Mouse (Mus musculus): Measurements from ENCODE around the gene Mlxip. TPM values are rescaled to one million over a fixed set of nuclear protein-coding genes. Genes with fewer than 3 reads are reported as not detected.

Mlxip gene
- polyA plus RNA-seq, 1 experiment from 2014 or later = 29.1 TPM

DNA sequence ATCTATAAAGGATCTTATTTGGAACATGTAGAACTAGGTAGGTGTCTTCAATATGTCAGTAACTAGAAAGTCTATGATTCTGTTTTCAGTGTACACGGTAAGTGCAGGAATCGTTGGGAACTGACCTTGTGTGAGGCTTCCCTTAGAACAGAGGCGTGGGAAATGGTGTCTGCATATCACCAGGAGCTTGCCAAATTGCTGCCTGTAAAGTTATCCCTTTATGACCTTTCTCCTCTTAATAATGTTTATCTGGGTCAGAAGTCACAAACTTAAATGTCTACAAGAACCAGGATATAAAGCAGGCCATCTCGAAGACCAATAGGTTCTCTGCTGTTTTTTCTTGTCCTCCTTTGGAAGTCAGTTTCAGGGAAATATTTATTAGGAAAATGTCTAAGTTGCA, 17.6 kb downstream of the Mlxip start:
- Histone ChIP-seq H3K4me1 (replicated peaks; ENCODE audit: control insufficient read depth, insufficient read depth, low read length) (0 out of 2 replicates have a peak, but pooled peaks cover 9% of the 10 kb centered on the region), H3K27me3 (replicated peaks; ENCODE audit: control insufficient read depth, insufficient read depth, low read length) (no peaks in the 10 kb centered on the region), H3K4me3 (ENCODE audit: low read depth, low read length) (no peak overlapping the region)

GRCm38 (mm10) chr5:123413866-123414363, 19.3 kb downstream of the Mlxip start:
- WGBS = 82% methylated on average over 2 of the region's 2 CpGs
- H3K9me3 ChIP-seq (ENCODE audit: control insufficient read depth, low read length) = peaks cover 5% of the 10 kb centered on the region; the same call in 1 of the 2 replicates
- ATAC-seq (replicated peaks; ENCODE audit: low FRiP score, low TSS enrichment, low read depth) = no peak
- H3K27ac ChIP-seq (ENCODE audit: low read depth) = no peak overlapping the region
- H3K4me1 ChIP-seq (replicated peaks; ENCODE audit: control insufficient read depth, insufficient read depth, low read length) = 0 out of 2 replicates have a peak, but pooled peaks cover 9% of the 10 kb centered on the region
- no peaks in the 10 kb centered on the region for H3K27me3 ChIP-seq (replicated peaks; ENCODE audit: control insufficient read depth, insufficient read depth, low read length)
- H3K9ac ChIP-seq (ENCODE audit: low read length) = no peak overlapping the region
- no peak overlapping the region for H3K4me2 ChIP-seq (ENCODE audit: low read length)
- DNase-seq (ENCODE audit: low spot score) = no peak
- H3K4me3 ChIP-seq (ENCODE audit: low read depth, low read length) = no peak overlapping the region
- no peaks in the 10 kb centered on the region; the same call in 1 of the 2 replicates for H3K36me3 ChIP-seq (ENCODE audit: control insufficient read depth, insufficient read depth, low read length)

More for the DNA sequence above, 17.6 kb downstream of the Mlxip start:
- Histone ChIP-seq H3K36me3 (ENCODE audit: control insufficient read depth, insufficient read depth, low read length) (no peaks in the 10 kb centered on the region; the same call in 1 of the 2 replicates), H3K9ac (ENCODE audit: low read length) (no peak overlapping the region), H3K27ac (ENCODE audit: low read depth) (no peak overlapping the region), H3K9me3 (ENCODE audit: control insufficient read depth, low read length) (peaks cover 5% of the 10 kb centered on the region; the same call in 1 of the 2 replicates), H3K4me2 (ENCODE audit: low read length) (no peak overlapping the region)
- ATAC-seq (replicated peaks; ENCODE audit: low FRiP score, low TSS enrichment, low read depth) (no peak), DNase-seq (ENCODE audit: low spot score) (no peak)
- WGBS = 29% methylated on average over 4 of the region's 4 CpGs

DNA sequence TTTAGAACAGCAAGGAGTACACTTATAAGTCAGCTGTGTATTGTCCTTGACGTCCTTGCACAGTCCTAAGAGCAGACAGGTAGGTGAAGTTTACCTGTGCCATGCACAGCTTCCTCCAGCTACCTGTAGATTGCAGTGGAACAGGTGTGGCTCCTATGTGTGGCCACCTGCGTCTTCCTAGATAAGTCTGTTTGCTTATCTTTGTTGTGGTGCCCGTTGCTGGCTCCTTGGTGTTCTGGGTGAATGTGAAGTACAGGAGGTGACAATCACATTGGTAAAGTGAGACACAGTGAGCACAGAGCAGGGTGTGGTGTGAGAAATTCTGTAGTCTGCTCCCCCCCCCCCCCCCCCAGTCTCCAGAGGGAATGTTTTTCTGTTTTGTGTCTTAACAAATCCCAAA, 21.6 kb downstream of the Mlxip start:
- Histone ChIP-seq H3K4me3 (ENCODE audit: low read depth, low read length) (no peak overlapping the region), H3K4me1 (replicated peaks; ENCODE audit: control insufficient read depth, insufficient read depth, low read length) (0 out of 2 replicates have a peak, but pooled peaks cover 9% of the 10 kb centered on the region), H3K9ac (ENCODE audit: low read length) (no peak overlapping the region), H3K27me3 (replicated peaks; ENCODE audit: control insufficient read depth, insufficient read depth, low read length) (no peaks in the 10 kb centered on the region), H3K9me3 (ENCODE audit: control insufficient read depth, low read length) (no peaks in the 10 kb centered on the region), H3K4me2 (ENCODE audit: low read length) (no peak overlapping the region), H3K36me3 (ENCODE audit: control insufficient read depth, insufficient read depth, low read length) (no peaks in the 10 kb centered on the region), H3K27ac (ENCODE audit: low read depth) (no peak overlapping the region)
- 68% methylated on average over 3 of the region's 3 CpGs for WGBS
- no peak for ATAC-seq (replicated peaks; ENCODE audit: low FRiP score, low TSS enrichment, low read depth)
- DNase-seq (ENCODE audit: low spot score) = no peak

DNA sequence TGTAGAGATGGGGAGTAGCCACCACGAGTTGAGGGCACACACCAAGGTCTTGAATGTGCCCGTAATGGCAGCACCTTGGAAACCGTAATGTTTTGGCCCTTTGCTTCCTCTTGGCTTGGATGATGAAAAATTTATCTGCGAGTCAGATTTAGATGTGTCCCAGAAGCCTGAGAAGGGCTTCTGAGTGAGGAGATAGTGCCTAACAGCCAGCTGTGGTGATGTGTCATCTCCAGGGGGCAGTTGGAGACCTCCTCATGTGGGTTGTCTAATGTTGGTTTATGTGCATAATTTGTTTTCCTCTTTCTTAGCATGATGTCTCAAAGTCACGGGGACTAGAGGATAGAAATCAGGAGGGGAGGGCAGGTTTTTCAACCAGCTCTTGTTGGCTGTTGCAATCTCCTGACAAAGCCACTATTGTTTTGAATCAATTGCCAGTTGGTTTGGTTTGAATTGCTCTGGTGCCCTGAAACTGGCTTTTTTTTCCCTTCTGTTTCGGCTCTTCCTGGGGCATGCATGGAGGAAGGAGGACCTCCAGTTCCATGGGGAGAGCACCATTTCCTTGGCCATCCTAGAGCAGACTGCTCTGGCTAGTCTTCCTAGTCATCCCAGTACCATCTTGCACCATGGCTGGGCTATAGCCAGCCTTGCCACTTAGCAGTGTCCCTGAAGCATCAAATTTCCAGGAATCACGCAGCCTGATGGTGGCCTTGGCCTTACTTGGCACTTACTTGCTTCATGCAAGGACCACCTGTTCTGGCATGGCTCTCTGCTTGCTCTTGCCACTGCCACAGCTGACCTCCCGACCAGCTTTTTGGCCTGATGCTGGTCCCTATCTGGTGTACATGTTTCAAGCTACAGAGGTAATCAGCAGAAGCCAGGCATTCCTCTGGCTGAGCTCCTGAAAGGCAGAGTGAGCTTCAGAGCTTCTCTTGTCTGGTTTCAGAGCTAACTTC, 22.2 kb downstream of the Mlxip start:
- H3K27me3 ChIP-seq (replicated peaks; ENCODE audit: control insufficient read depth, insufficient read depth, low read length) = no peaks in the 10 kb centered on the region
- H3K9me3 ChIP-seq (ENCODE audit: control insufficient read depth, low read length) = no peaks in the 10 kb centered on the region
- WGBS = 74% methylated on average over 8 of the region's 8 CpGs
- H3K9ac ChIP-seq (ENCODE audit: low read length) = no peak overlapping the region
- no peak overlapping the region for H3K27ac ChIP-seq (ENCODE audit: low read depth)
- H3K4me2 ChIP-seq (ENCODE audit: low read length) = no peak overlapping the region
- H3K4me3 ChIP-seq (ENCODE audit: low read depth, low read length) = no peak overlapping the region
- H3K36me3 ChIP-seq (ENCODE audit: control insufficient read depth, insufficient read depth, low read length) = no peaks in the 10 kb centered on the region
- no peak for ATAC-seq (replicated peaks; ENCODE audit: low FRiP score, low TSS enrichment, low read depth)
- 0 out of 2 replicates have a peak, but pooled peaks cover 9% of the 10 kb centered on the region for H3K4me1 ChIP-seq (replicated peaks; ENCODE audit: control insufficient read depth, insufficient read depth, low read length)
- no peak for DNase-seq (ENCODE audit: low spot score)

GRCm38 (mm10) chr5:123423885-123424284, 29.3 kb downstream of the Mlxip start:
- WGBS = 56% methylated on average over 2 of the region's 2 CpGs
- Histone ChIP-seq H3K27ac (ENCODE audit: low read depth) (no peak overlapping the region), H3K9ac (ENCODE audit: low read length) (no peak overlapping the region), H3K36me3 (ENCODE audit: control insufficient read depth, insufficient read depth, low read length) (no peaks in the 10 kb centered on the region), H3K27me3 (replicated peaks; ENCODE audit: control insufficient read depth, insufficient read depth, low read length) (no peaks in the 10 kb centered on the region), H3K4me2 (ENCODE audit: low read length) (no peak overlapping the region), H3K9me3 (ENCODE audit: control insufficient read depth, low read length) (no peaks in the 10 kb centered on the region), H3K4me3 (ENCODE audit: low read depth, low read length) (no peak overlapping the region), H3K4me1 (replicated peaks; ENCODE audit: control insufficient read depth, insufficient read depth, low read length) (no peaks in the 10 kb centered on the region)
- no peak for ATAC-seq (replicated peaks; ENCODE audit: low FRiP score, low TSS enrichment, low read depth)
- no peak for DNase-seq (ENCODE audit: low spot score)

DNA sequence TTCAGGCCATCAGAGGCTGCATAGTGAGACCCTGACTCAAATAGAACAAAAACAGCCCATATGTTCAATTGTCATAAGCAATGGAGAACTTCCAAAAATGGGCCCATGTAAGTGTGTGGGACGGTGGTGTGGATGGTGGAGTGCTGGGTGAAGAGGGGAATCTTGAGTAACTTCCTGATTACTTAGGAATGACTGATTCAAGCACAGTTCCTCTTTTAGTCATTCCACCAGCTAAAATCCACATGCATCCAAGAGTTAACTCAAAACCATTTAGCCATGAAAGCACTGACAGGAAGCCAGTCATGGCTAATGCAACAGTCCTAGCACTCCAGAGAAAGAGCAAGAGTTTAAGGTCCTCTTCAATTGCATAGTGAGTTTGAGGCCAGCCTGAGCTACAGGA, 33.0 kb downstream of the Mlxip start:
- Histone ChIP-seq H3K4me3 (ENCODE audit: low read depth, low read length) (no peak overlapping the region), H3K27ac (ENCODE audit: low read depth) (no peak overlapping the region), H3K9ac (ENCODE audit: low read length) (no peak overlapping the region), H3K9me3 (ENCODE audit: control insufficient read depth, low read length) (no peaks in the 10 kb centered on the region), H3K27me3 (replicated peaks; ENCODE audit: control insufficient read depth, insufficient read depth, low read length) (no peaks in the 10 kb centered on the region), H3K4me2 (ENCODE audit: low read length) (no peak overlapping the region), H3K4me1 (replicated peaks; ENCODE audit: control insufficient read depth, insufficient read depth, low read length) (no peaks in the 10 kb centered on the region; the same call in 1 of the 2 replicates), H3K36me3 (ENCODE audit: control insufficient read depth, insufficient read depth, low read length) (no peaks in the 10 kb centered on the region)
- ATAC-seq (replicated peaks; ENCODE audit: low FRiP score, low TSS enrichment, low read depth) = no peak
- DNase-seq (ENCODE audit: low spot score) = no peak
- WGBS = 87% methylated on average over 1 of the region's 1 CpGs

DNA sequence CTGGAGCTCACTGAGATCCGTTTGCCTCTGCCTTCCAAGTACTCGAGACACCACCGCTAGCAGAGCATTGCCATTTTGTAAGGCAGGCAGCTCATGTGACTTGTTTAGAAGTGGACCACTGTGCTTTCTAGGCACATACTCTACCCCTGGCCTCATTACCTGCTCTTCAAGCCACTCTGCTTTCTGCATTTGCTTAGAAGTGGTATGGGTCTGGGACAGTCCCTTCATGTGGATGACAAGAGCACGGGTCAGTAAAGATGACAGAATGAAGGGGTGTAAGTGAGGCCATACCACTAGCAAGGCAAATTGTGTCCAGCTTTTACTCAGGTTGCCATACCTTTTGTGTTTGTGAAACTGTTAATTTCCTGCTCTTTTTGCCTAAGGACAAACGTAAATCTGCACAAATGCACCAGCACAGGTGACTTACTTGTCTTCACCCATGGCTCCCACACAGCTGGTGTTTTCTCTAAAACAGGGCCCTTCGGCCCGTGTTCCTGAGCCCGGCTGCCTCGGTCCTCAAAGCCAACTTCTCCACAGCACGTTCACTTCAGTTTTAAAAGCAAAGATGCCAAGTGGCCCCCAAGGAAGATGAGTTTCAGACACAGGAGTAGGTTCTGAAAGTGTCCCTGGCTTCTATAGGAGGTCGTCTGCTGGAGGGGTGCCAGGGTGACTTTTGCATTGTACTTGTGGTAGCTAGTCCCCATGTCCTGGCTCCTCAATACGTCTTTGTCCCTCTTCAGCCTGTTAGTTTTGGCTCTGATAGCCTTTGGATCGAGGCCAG, 37.1 kb downstream of the Mlxip start:
- DNase-seq (ENCODE audit: low spot score) (no peak), ATAC-seq (replicated peaks; ENCODE audit: low FRiP score, low TSS enrichment, low read depth) (no peak)
- no peak overlapping the region for H3K27ac ChIP-seq (ENCODE audit: low read depth)
- WGBS = 80% methylated on average over 13 of the region's 13 CpGs
- no peak overlapping the region for H3K4me2 ChIP-seq (ENCODE audit: low read length)
- H3K9me3 ChIP-seq (ENCODE audit: control insufficient read depth, low read length) = no peaks in the 10 kb centered on the region
- peaks cover 8% of the 10 kb centered on the region; the same call in 1 of the 2 replicates for H3K4me1 ChIP-seq (replicated peaks; ENCODE audit: control insufficient read depth, insufficient read depth, low read length)
- H3K4me3 ChIP-seq (ENCODE audit: low read depth, low read length) = no peak overlapping the region
- no peak overlapping the region for H3K9ac ChIP-seq (ENCODE audit: low read length)
- H3K27me3 ChIP-seq (replicated peaks; ENCODE audit: control insufficient read depth, insufficient read depth, low read length) = no peaks in the 10 kb centered on the region
- H3K36me3 ChIP-seq (ENCODE audit: control insufficient read depth, insufficient read depth, low read length) = no peaks in the 10 kb centered on the region

- H3K4me3 ChIP-seq (ENCODE audit: low read depth, low read length) = no peak overlapping the region
- 68% methylated on average over 3 of the region's 3 CpGs for WGBS
- no peak for DNase-seq (ENCODE audit: low spot score)
- no peaks in the 10 kb centered on the region for H3K9me3 ChIP-seq (ENCODE audit: control insufficient read depth, low read length)
- ATAC-seq (replicated peaks; ENCODE audit: low FRiP score, low TSS enrichment, low read depth) = no peak
- H3K27ac ChIP-seq (ENCODE audit: low read depth) = no peak overlapping the region
- H3K36me3 ChIP-seq (ENCODE audit: control insufficient read depth, insufficient read depth, low read length) = no peaks in the 10 kb centered on the region
- no peak overlapping the region for H3K9ac ChIP-seq (ENCODE audit: low read length)
- no peak overlapping the region for H3K4me2 ChIP-seq (ENCODE audit: low read length)
- peaks cover 8% of the 10 kb centered on the region; the same call in 1 of the 2 replicates for H3K4me1 ChIP-seq (replicated peaks; ENCODE audit: control insufficient read depth, insufficient read depth, low read length)
- no peaks in the 10 kb centered on the region for H3K27me3 ChIP-seq (replicated peaks; ENCODE audit: control insufficient read depth, insufficient read depth, low read length)
Observed at GRCm38 (mm10) chr5:123432305-123432874, 37.8 kb downstream of the Mlxip start.
